Mouse (Mus musculus) CH12.LX (cell line): ENCODE results near the gene Teddm3. TPM values are rescaled to one million over a fixed set of nuclear protein-coding genes. Genes with fewer than 3 reads are reported as not detected.

Experiments
- DNase-seq: peaks from one replicate; pipeline ENCODE4 v3.0.0-alpha.2; 2013; ENCODE audit errors: extremely low read depth
- H3K27ac ChIP-seq: 2 replicates; pipeline ENCODE4 v1.5.1; 2012; ENCODE audit warnings: low read depth, mild to moderate bottlenecking, control low read depth, moderate library complexity; ENCODE audit not compliant: insufficient read depth
- H3K27me3 ChIP-seq: replicated peaks from 2 replicates; pipeline ENCODE3; 2012; ENCODE audit warnings: inconsistent platforms
- H3K36me3 ChIP-seq, 2 experiments: replicated peaks in 1 of 2; 2 replicates each; pipeline versions ENCODE3 to v1.6.1; 2012; ENCODE audit warnings: inconsistent platforms in 1 of 2, low read length in 1 of 2, mild to moderate bottlenecking in 1 of 2, mixed read lengths in 1 of 2, moderate library complexity in 1 of 2; ENCODE audit not compliant: control insufficient read depth in 1 of 2, insufficient read depth in 1 of 2
- H3K4me1 ChIP-seq, 2 experiments: 2 replicates each; pipeline ENCODE4 v1.6.1; 2012; ENCODE audit warnings: inconsistent platforms in 1 of 2, moderate library complexity in 1 of 2; ENCODE audit not compliant: insufficient read depth in 2 of 2, control insufficient read depth in 1 of 2
- H3K4me2 ChIP-seq: 2 replicates; pipeline ENCODE4 v1.6.1; 2012; ENCODE audit warnings: low read depth, mild to moderate bottlenecking, control low read depth; ENCODE audit not compliant: poor library complexity, insufficient read depth, severe bottlenecking
- H3K4me3 ChIP-seq, 3 experiments: fragments of 150-350 bp in 1 of 3; sonication (generic) in 1 of 3; replicated peaks in 1 of 3; 2 replicates each; pipeline versions ENCODE3 to v1.5.1; 2011 to 2012; ENCODE audit warnings: low read depth in 2 of 3, low read length in 2 of 3, mild to moderate bottlenecking in 2 of 3, moderate library complexity in 2 of 3, control low read depth in 1 of 3, improper control_type of control experiment in 1 of 3, inconsistent platforms in 1 of 3, mixed read lengths in 1 of 3; ENCODE audit not compliant: poor library complexity in 1 of 3
- H3K79me2 ChIP-seq: replicated peaks from 2 replicates; pipeline ENCODE4 v1.6.1; 2012; ENCODE audit warnings: mild to moderate bottlenecking, moderate library complexity; ENCODE audit not compliant: control insufficient read depth, poor library complexity, insufficient read depth, severe bottlenecking; ENCODE audit errors: extremely low read depth
- H3K9ac ChIP-seq: 2 replicates; pipeline ENCODE4 v1.6.1; 2012; ENCODE audit warnings: low read depth, mild to moderate bottlenecking, control low read depth, moderate library complexity; ENCODE audit not compliant: insufficient read depth
- H3K9me3 ChIP-seq: replicated peaks from 2 replicates; pipeline ENCODE3; 2012; ENCODE audit warnings: low read length, inconsistent platforms, mixed read lengths
- BHLHE40 ChIP-seq: IDR thresholded peaks from 2 replicates; pipeline ENCODE4 v1.6.1; 2011; ENCODE audit warnings: mild to moderate bottlenecking, low read depth, low read length, improper control_type of control experiment
- CHD1 ChIP-seq: IDR thresholded peaks from 2 replicates; pipeline ENCODE4 v1.6.1; 2012; ENCODE audit warnings: low read depth, low read length, improper control_type of control experiment, inconsistent platforms
- CTCF ChIP-seq, 2 experiments: IDR thresholded peaks in 1 of 2; conservative IDR thresholded peaks in 1 of 2; 2 replicates each; pipeline ENCODE4 v1.5.1; 2011 to 2012; ENCODE audit warnings: low read depth in 2 of 2, low read length in 2 of 2, improper control_type of control experiment in 1 of 2, inconsistent platforms in 1 of 2, mild to moderate bottlenecking in 1 of 2, moderate library complexity in 1 of 2
- E2F4 ChIP-seq: IDR thresholded peaks from 2 replicates; pipeline ENCODE4 v1.6.1; 2011; ENCODE audit warnings: low read depth, low read length, improper control_type of control experiment; ENCODE audit not compliant: insufficient replicate concordance
- HCFC1 ChIP-seq: IDR thresholded peaks from 2 replicates; pipeline ENCODE4 v1.6.1; 2012; ENCODE audit warnings: low read depth, mild to moderate bottlenecking, inconsistent platforms, low read length, improper control_type of control experiment
- JUN ChIP-seq: IDR thresholded peaks from 2 replicates; pipeline ENCODE4 v1.6.1; 2011; ENCODE audit warnings: low read depth, mild to moderate bottlenecking, low read length, improper control_type of control experiment, moderate library complexity; ENCODE audit not compliant: insufficient read depth
- JUND ChIP-seq: conservative IDR thresholded peaks from 2 replicates; pipeline ENCODE4 v1.6.1; 2011; ENCODE audit warnings: low read depth, low read length, improper control_type of control experiment
- MAFK ChIP-seq: IDR thresholded peaks from 2 replicates; pipeline ENCODE4 v1.6.1; 2011; ENCODE audit warnings: low read length, improper control_type of control experiment; ENCODE audit not compliant: insufficient replicate concordance
- MAZ ChIP-seq: IDR thresholded peaks from 2 replicates; pipeline ENCODE4 v1.6.1; 2012; ENCODE audit warnings: low read depth, mild to moderate bottlenecking, inconsistent platforms, low read length, improper control_type of control experiment, moderate library complexity
- MYC ChIP-seq: IDR thresholded peaks from 2 replicates; pipeline ENCODE4 v1.6.1; 2011; ENCODE audit warnings: low read depth, mild to moderate bottlenecking, improper control_type of control experiment, low read length
- POLR2A ChIP-seq: IDR thresholded peaks from 2 replicates; pipeline ENCODE4 v1.6.1; 2011; ENCODE audit warnings: low read depth, mild to moderate bottlenecking, improper control_type of control experiment, low read length
- POLR2AphosphoS2 ChIP-seq: IDR thresholded peaks from 2 replicates; pipeline ENCODE4 v1.6.1; 2011; ENCODE audit warnings: low read depth, low read length, improper control_type of control experiment
- RCOR1 ChIP-seq: conservative IDR thresholded peaks from 2 replicates; pipeline ENCODE4 v1.6.1; 2012; ENCODE audit warnings: low read depth, mild to moderate bottlenecking, inconsistent platforms, low read length, improper control_type of control experiment
- SMC3 ChIP-seq: IDR thresholded peaks from 2 replicates; pipeline ENCODE4 v1.6.1; 2011; ENCODE audit warnings: low read depth, low read length, improper control_type of control experiment
- TCF12 ChIP-seq: IDR thresholded peaks from 2 replicates; pipeline ENCODE4 v1.6.1; 2014; ENCODE audit warnings: low read depth, mild to moderate bottlenecking, inconsistent platforms, low read length, improper control_type of control experiment
- UBTF ChIP-seq: IDR thresholded peaks from 2 replicates; pipeline ENCODE4 v1.6.1; 2012; ENCODE audit warnings: low read depth, mild to moderate bottlenecking, inconsistent platforms, low read length, improper control_type of control experiment, moderate library complexity
- ZKSCAN1 ChIP-seq: IDR thresholded peaks from 2 replicates; pipeline ENCODE4 v1.6.1; 2012; ENCODE audit warnings: low read depth, inconsistent platforms, low read length, improper control_type of control experiment, borderline replicate concordance
- dilution Hi-C: fragments of 300-500 bp; cut with MboI; formaldehyde crosslinking; loops from 2 replicates; pipeline ENCODE4 v1.14.3; 2020; ENCODE audit warnings: low sequenced_read_pairs; ENCODE audit not compliant: extremely low pct_unique_long_range_greater_than_20kb, extremely low pct_ligation_motif_present
- in situ Hi-C: fragments of 300-500 bp; cut with MboI; formaldehyde crosslinking; loops from 3 replicates; pipeline ENCODE4 v1.14.3; 2019; ENCODE audit warnings: low sequenced_read_pairs, low pct_ligation_motif_present, low pct_unique_long_range_greater_than_20kb, mixed read lengths
- polyA plus RNA-seq: library from polyadenylated mRNA; unstranded; fragments of >175 nt; gene quantifications from 2 replicates; pipeline ENCODE4 v1.2.1, GENCODE M21; 2012; ENCODE audit warnings: low read depth; ENCODE audit not compliant: insufficient read length
- total RNA-seq, 2 experiments: library from RNA; depleted of rRNA; stranded (reverse); fragments of 300-350 nt in 1 of 2; fragments of >200 nt in 1 of 2; gene quantifications; 2 replicates each; pipeline ENCODE4 v1.2.3; 2012 to 2014

Teddm3 gene
- total and polyA plus RNA-seq, 3 experiments: not detected

- dilution Hi-C loops (no loop called here), in situ Hi-C loops (loop anchor here (5.0 to 10.0 kb wide), 2 partner anchors 196 to 282 kb away; no protein-coding TSS in a partner anchor)
- no peak overlapping the region for H3K9ac ChIP-seq
- no peaks in the 10 kb centered on the region for H3K79me2 ChIP-seq
- no peak overlapping the region for H3K4me2 ChIP-seq
- H3K9me3 ChIP-seq: no peaks in the 10 kb centered on the region
- no peaks in the 10 kb centered on the region for H3K36me3 ChIP-seq
- DNase-seq: no peak
- peaks cover 6% of the 10 kb centered on the region for H3K27me3 ChIP-seq
- H3K27ac ChIP-seq: no peak overlapping the region
- peaks cover 0 to 33% of the 10 kb centered on the region in 2 experiments; a peak in 2 of 4 replicates for H3K4me1 ChIP-seq
- TF ChIP-seq MYC: no peak
- no peak for TF ChIP-seq TCF12
- no peak for TF ChIP-seq ZKSCAN1
- no peak for TF ChIP-seq E2F4
- TF ChIP-seq JUN: no peak
- TF ChIP-seq UBTF: no peak
- TF ChIP-seq POLR2AphosphoS2: no peak
- TF ChIP-seq RCOR1: no peak
- no peak for TF ChIP-seq CHD1
- no peak for TF ChIP-seq MAZ
- TF ChIP-seq POLR2A: no peak
- TF ChIP-seq BHLHE40: no peak
- TF ChIP-seq CTCF (conservative IDR thresholded peaks at IDR 0.05 in 1 of 2, IDR thresholded peaks at IDR 0.05 in 1 of 2; ENCODE audit: low read depth in 2 of 2, low read length in 2 of 2): no peak
- TF ChIP-seq MAFK: no peak
- TF ChIP-seq SMC3: no peak
- TF ChIP-seq HCFC1: no peak
- TF ChIP-seq JUND: no peak
- H3K4me3 ChIP-seq: no peak overlapping the region
Measured at GRCm38 (mm10) chr16:21196576-21196975, 42.8 kb upstream of the Teddm3 start.

DNA sequence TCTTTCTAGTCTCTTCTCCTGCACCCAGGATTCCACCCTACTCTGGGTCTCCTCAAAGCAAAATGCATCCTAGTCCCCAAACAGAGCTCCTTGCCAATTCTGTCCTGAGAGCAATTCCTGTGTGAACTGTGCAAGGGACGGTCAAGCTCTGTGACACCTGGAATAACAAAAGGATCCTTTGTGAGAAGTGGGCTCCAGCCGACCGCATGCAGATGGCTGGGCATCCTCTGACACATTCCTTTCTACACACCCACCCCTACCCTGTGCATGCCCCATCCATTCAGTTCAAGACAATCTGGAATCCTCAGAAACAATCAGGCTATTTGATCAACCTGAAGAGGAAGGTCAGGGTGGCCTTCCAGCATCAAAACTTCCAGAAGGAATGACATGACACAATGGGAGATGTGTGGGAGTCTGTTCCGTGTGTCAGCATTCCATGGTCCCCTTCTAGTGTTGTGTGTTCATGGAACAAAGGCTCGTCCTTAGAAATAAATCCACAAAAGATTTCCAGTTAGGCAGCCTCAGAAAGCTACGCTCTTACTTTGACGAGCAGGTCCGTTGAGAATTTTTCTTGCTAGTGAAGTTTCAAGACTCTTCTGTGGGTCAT, 41.6 kb upstream of the Teddm3 start:
- TF ChIP-seq BHLHE40: no peak
- TF ChIP-seq MAZ: no peak
- Histone ChIP-seq H3K27me3 (peaks cover 6% of the 10 kb centered on the region), H3K79me2 (no peaks in the 10 kb centered on the region), H3K4me3 (no peak overlapping the region), H3K9me3 (no peaks in the 10 kb centered on the region), H3K27ac (no peak overlapping the region), H3K4me2 (no peak overlapping the region), H3K4me1 (peaks cover 0 to 33% of the 10 kb centered on the region in 2 experiments; a peak in 2 of 4 replicates), H3K36me3 (no peaks in the 10 kb centered on the region), H3K9ac (no peak overlapping the region)
- in situ Hi-C loops (loop anchor here (5.0 to 10.0 kb wide), 2 partner anchors 197 to 281 kb away; no protein-coding TSS in a partner anchor), dilution Hi-C loops (no loop called here)
- no peak for DNase-seq
